Mouse (Mus musculus): ENCODE measurements around the gene Cel. TPM values are rescaled to one million over a fixed set of nuclear protein-coding genes. Genes with fewer than 3 reads are reported as not detected.

Cel gene
- polyA plus RNA-seq, 2 experiments: 0.19 to 0.39 TPM

GRCm38 (mm10) chr2:28563830-28564229 is 627 bp upstream of the Cel start:
- ATAC-seq (ENCODE audit: insufficient read depth): no peak
- Histone ChIP-seq H3K36me3 (replicated peaks; ENCODE audit: control insufficient read depth, insufficient read depth, low read depth) (peaks cover 12% of the 10 kb centered on the region), H3K9me3 (ENCODE audit: control insufficient read depth, low read length) (no peaks in the 10 kb centered on the region), H3K27ac (no peak overlapping the region), H3K9ac (replicated peaks) (no peak overlapping the region), H3K4me1 (replicated peaks; ENCODE audit: control insufficient read depth in 2 of 2, insufficient read depth in 2 of 2, low read length in 1 of 2) (no peaks in the 10 kb centered on the region), H3K27me3 (ENCODE audit: control insufficient read depth, insufficient read depth, low read length) (no peaks in the 10 kb centered on the region), H3K4me2 (ENCODE audit: low read depth) (no peak overlapping the region), H3K4me3 (ENCODE audit: insufficient read depth in 1 of 2, low read depth in 2 of 2, low read length in 2 of 2) (no peak overlapping the region)
- no peak for DNase-seq (ENCODE audit: low read depth in 3 of 3, low spot score in 3 of 3)
- TF ChIP-seq CTCF (IDR thresholded peaks at IDR 0.05; ENCODE audit: low read depth) (no peak), EP300 (IDR thresholded peaks at IDR 0.05; ENCODE audit: low read depth) (no peak)

- ATAC-seq (ENCODE audit: insufficient read depth): no peak
- DNase-seq (ENCODE audit: low read depth in 3 of 3, low spot score in 3 of 3): no peak
Measured at GRCm38 (mm10) chr2:28557452-28557851, 5.8 kb downstream of the Cel start.

GRCm38 (mm10) chr2:28552301-28552700 is 10.9 kb downstream of the Cel start:
- Histone ChIP-seq H3K4me1 (replicated peaks; ENCODE audit: control insufficient read depth in 2 of 2, insufficient read depth in 2 of 2, low read length in 1 of 2) (no peaks in the 10 kb centered on the region), H3K9me3 (ENCODE audit: control insufficient read depth, low read length) (no peaks in the 10 kb centered on the region), H3K36me3 (replicated peaks; ENCODE audit: control insufficient read depth, insufficient read depth, low read depth) (no peaks in the 10 kb centered on the region), H3K4me2 (ENCODE audit: low read depth) (no peak overlapping the region), H3K27ac (no peak overlapping the region), H3K27me3 (ENCODE audit: control insufficient read depth, insufficient read depth, low read length) (no peaks in the 10 kb centered on the region), H3K4me3 (ENCODE audit: insufficient read depth in 1 of 2, low read depth in 2 of 2, low read length in 2 of 2) (no peak overlapping the region), H3K9ac (replicated peaks) (no peak overlapping the region)
- no peak for TF ChIP-seq EP300 (IDR thresholded peaks at IDR 0.05; ENCODE audit: low read depth)
- no peak for TF ChIP-seq CTCF (IDR thresholded peaks at IDR 0.05; ENCODE audit: low read depth)
- DNase-seq (ENCODE audit: low read depth in 3 of 3, low spot score in 3 of 3) (no peak), ATAC-seq (ENCODE audit: insufficient read depth) (no peak)
- WGBS (ENCODE audit: insufficient replicate concordance): 71% methylated on average over 5 of the region's 5 CpGs

More at GRCm38 (mm10) chr2:28557452-28557851, 5.8 kb downstream of the Cel start:
- Histone ChIP-seq H3K4me3 (ENCODE audit: insufficient read depth in 1 of 2, low read depth in 2 of 2, low read length in 2 of 2) (no peak overlapping the region), H3K27ac (no peak overlapping the region), H3K9me3 (ENCODE audit: control insufficient read depth, low read length) (no peaks in the 10 kb centered on the region), H3K9ac (replicated peaks) (no peak overlapping the region), H3K4me2 (ENCODE audit: low read depth) (no peak overlapping the region), H3K27me3 (ENCODE audit: control insufficient read depth, insufficient read depth, low read length) (no peaks in the 10 kb centered on the region), H3K4me1 (replicated peaks; ENCODE audit: control insufficient read depth in 2 of 2, insufficient read depth in 2 of 2, low read length in 1 of 2) (no peaks in the 10 kb centered on the region), H3K36me3 (replicated peaks; ENCODE audit: control insufficient read depth, insufficient read depth, low read depth) (no peaks in the 10 kb centered on the region)
- TF ChIP-seq CTCF (IDR thresholded peaks at IDR 0.05; ENCODE audit: low read depth) (no peak), EP300 (IDR thresholded peaks at IDR 0.05; ENCODE audit: low read depth) (no peak)
- 61% methylated on average over 5 of the region's 5 CpGs for WGBS (ENCODE audit: insufficient replicate concordance)

DNA sequence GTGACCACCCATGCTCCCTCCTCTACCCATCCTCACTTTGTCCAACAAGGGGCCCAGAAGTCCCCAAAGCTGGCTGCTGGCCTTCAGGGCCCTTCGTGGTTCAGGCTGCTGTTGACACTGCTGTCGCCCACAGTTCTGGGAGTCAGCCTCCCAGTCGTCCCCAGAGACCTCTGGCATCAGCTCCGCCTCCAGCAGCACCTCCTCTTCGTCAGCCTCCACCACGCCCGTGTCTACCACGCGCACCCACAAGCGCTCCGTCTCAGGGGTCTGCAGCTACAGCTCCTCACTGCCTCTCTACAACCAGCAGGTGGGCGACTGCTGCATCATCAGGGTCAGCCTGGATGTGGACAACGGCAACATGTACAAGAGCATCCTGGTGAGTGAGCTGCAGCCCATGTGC is 14.0 kb downstream of the Cel start:
- Histone ChIP-seq H3K4me3 (ENCODE audit: insufficient read depth in 1 of 2, low read depth in 2 of 2, low read length in 2 of 2) (no peak overlapping the region), H3K4me1 (replicated peaks; ENCODE audit: control insufficient read depth in 2 of 2, insufficient read depth in 2 of 2, low read length in 1 of 2) (no peaks in the 10 kb centered on the region), H3K9ac (replicated peaks) (no peak overlapping the region), H3K27me3 (ENCODE audit: control insufficient read depth, insufficient read depth, low read length) (no peaks in the 10 kb centered on the region), H3K9me3 (ENCODE audit: control insufficient read depth, low read length) (no peaks in the 10 kb centered on the region), H3K27ac (no peak overlapping the region), H3K36me3 (replicated peaks; ENCODE audit: control insufficient read depth, insufficient read depth, low read depth) (no peaks in the 10 kb centered on the region), H3K4me2 (ENCODE audit: low read depth) (no peak overlapping the region)
- no peak for ATAC-seq (ENCODE audit: insufficient read depth)
- WGBS (ENCODE audit: insufficient replicate concordance): 75% methylated on average over 13 of the region's 13 CpGs
- DNase-seq (ENCODE audit: low read depth in 3 of 3, low spot score in 3 of 3): no peak
- TF ChIP-seq EP300 (IDR thresholded peaks at IDR 0.05; ENCODE audit: low read depth): no peak
- TF ChIP-seq CTCF (IDR thresholded peaks at IDR 0.05; ENCODE audit: low read depth): no peak

GRCm38 (mm10) chr2:28547237-28548172 is 15.7 kb downstream of the Cel start:
- Histone ChIP-seq H3K4me2 (ENCODE audit: low read depth) (no peak overlapping the region), H3K27ac (no peak overlapping the region), H3K36me3 (replicated peaks; ENCODE audit: control insufficient read depth, insufficient read depth, low read depth) (no peaks in the 10 kb centered on the region), H3K4me3 (ENCODE audit: insufficient read depth in 1 of 2, low read depth in 2 of 2, low read length in 2 of 2) (no peak overlapping the region), H3K27me3 (ENCODE audit: control insufficient read depth, insufficient read depth, low read length) (no peaks in the 10 kb centered on the region), H3K9ac (replicated peaks) (no peak overlapping the region), H3K4me1 (replicated peaks; ENCODE audit: control insufficient read depth in 2 of 2, insufficient read depth in 2 of 2, low read length in 1 of 2) (no peaks in the 10 kb centered on the region), H3K9me3 (ENCODE audit: control insufficient read depth, low read length) (no peaks in the 10 kb centered on the region)
- peak; percentile 40 to 49 (median 42) for DNase-seq (ENCODE audit: low read depth in 3 of 3, low spot score in 3 of 3)
- ATAC-seq (ENCODE audit: insufficient read depth): no peak
- 33% methylated on average over 11 of the region's 11 CpGs for WGBS (ENCODE audit: insufficient replicate concordance)
- no peak for TF ChIP-seq EP300 (IDR thresholded peaks at IDR 0.05; ENCODE audit: low read depth)
- peak; percentile 98 for TF ChIP-seq CTCF (IDR thresholded peaks at IDR 0.05; ENCODE audit: low read depth)

All from liver, embryonic 14.5 days (tissue).